Mouse (Mus musculus) granulocyte monocyte progenitor cell, adult 5-6 weeks (primary cell): ENCODE measurements at regions not wholly inside any gene's neighbourhood (a gene's known extent, or its start where the extent isn't known, plus 50 kb on each side); places are given as distances from the start of the nearest gene placed in this dataset.
A peak's percentile ranks its signal among the peaks of the same experiment; 100 is the strongest.

Experiments
- ATAC-seq: replicated peaks from 2 replicates; pipeline ENCODE4 v1.8.0; 2016; ENCODE audit warnings: mild to moderate bottlenecking, moderate TSS enrichment, inconsistent platforms; ENCODE audit not compliant: poor library complexity, severe bottlenecking

- no peak for ATAC-seq
Measured at GRCm38 (mm10) chr10:84021167-84022120, 298.8 kb downstream of the 1500009L16Rik start.

GRCm38 (mm10) chr10:84024294-84024693 lies 301.6 kb downstream of the 1500009L16Rik start:
- ATAC-seq, result no peak

GRCm38 (mm10) chr10:84024901-84025300 lies 302.2 kb downstream of the 1500009L16Rik start:
- no peak for ATAC-seq

- no peak for ATAC-seq
Measured at GRCm38 (mm10) chr10:84026798-84027197, 304.1 kb downstream of the 1500009L16Rik start.

- ATAC-seq, result no peak
Measured at GRCm38 (mm10) chr10:84036131-84036877, 313.6 kb downstream of the 1500009L16Rik start.

- ATAC-seq, result no peak
Measured at GRCm38 (mm10) chr10:84048706-84049105, 326.0 kb downstream of the 1500009L16Rik start.

- no peak for ATAC-seq
Measured at GRCm38 (mm10) chr10:84052696-84053095, 330.0 kb downstream of the 1500009L16Rik start.

- no peak for ATAC-seq
Measured at GRCm38 (mm10) chr10:84054551-84055336, 332.1 kb downstream of the 1500009L16Rik start.

GRCm38 (mm10) chr10:84055402-84056167 lies 332.9 kb downstream of the 1500009L16Rik start:
- ATAC-seq, result no peak

- 0 out of 2 replicates have a peak, but pooled peaks have one; percentile 14 for ATAC-seq
Measured at GRCm38 (mm10) chr10:84056323-84057169, 333.9 kb downstream of the 1500009L16Rik start.

- no peak for ATAC-seq
Measured at GRCm38 (mm10) chr10:84058301-84058700, 335.6 kb downstream of the 1500009L16Rik start.

GRCm38 (mm10) chr10:84059646-84060491 lies 337.2 kb downstream of the 1500009L16Rik start:
- no peak for ATAC-seq

- ATAC-seq, result peak; percentile 89
Measured at GRCm38 (mm10) chr10:84060492-84061218, 338.0 kb downstream of the 1500009L16Rik start.

- ATAC-seq, result no peak
Measured at GRCm38 (mm10) chr10:84067052-84067650, 344.5 kb downstream of the 1500009L16Rik start.

GRCm38 (mm10) chr10:84069806-84070205 lies 347.1 kb downstream of the 1500009L16Rik start:
- ATAC-seq, result no peak

- no peak for ATAC-seq
Measured at GRCm38 (mm10) chr10:84072866-84073483, 350.3 kb downstream of the 1500009L16Rik start.
